Mouse (Mus musculus) spleen, adult 2 months (tissue): ENCODE results near the gene Fth1.

Experiments used
- CTCF ChIP-seq: fragments of 200-500 bp; IDR thresholded peaks from 2 replicates; pipeline ENCODE4 v1.5.1; 2011; ENCODE audit warnings: mild to moderate bottlenecking, inconsistent platforms; ENCODE audit not compliant: insufficient read depth, insufficient read length, insufficient replicate concordance; ENCODE audit errors: extremely low read depth
- POLR2A ChIP-seq: fragments of 200-500 bp; IDR thresholded peaks from 2 replicates; pipeline ENCODE4 v1.6.1; 2011; ENCODE audit warnings: low read depth, low read length, inconsistent platforms

DNA sequence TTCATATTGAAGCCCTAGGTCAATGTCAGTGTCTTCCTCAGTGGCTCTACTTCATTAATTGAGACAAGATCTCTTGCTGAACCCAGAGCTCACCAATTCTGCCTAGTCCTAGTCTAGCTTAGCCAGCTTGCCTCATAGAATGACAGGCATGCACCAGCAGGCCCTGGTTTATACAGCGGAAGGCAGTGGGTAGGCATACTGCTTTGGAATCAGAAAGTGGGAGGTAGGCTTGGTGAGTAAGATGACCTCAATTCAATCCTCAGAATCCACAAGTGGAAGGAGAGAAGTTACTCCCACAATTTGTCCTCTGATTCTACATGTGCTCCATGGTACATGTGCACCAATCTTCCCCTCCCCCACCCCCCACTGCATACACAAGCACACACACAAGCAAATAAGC, 23.3 kb downstream of the Fth1 start:
- no peak for TF ChIP-seq CTCF
- no peak for TF ChIP-seq POLR2A
